Mouse (Mus musculus): ENCODE results near the gene Luc7l. TPM values are rescaled to one million over a fixed set of nuclear protein-coding genes. Genes with fewer than 3 reads are reported as not detected.
"Not testable (repeated sequence)": the region's sequence is repeated elsewhere in the genome, so short reads cannot be mapped to it uniquely, and the experiment has no call there.

The Luc7l gene
- polyA plus RNA-seq, 1 experiment from 2014 or later = 106 TPM

GRCm38 (mm10) chr17:26262384-26262783, 9.7 kb downstream of the Luc7l start:
- ATAC-seq (ENCODE audit: insufficient number of reproducible peaks, insufficient read depth, low FRiP score, low read depth) = no peak
- Histone ChIP-seq H3K27ac (ENCODE audit: low read length) (no peak overlapping the region), H3K9me3 (ENCODE audit: control insufficient read depth, low read depth, low read length) (no peaks in the 10 kb centered on the region), H3K36me3 (ENCODE audit: control insufficient read depth, insufficient read depth, low read length) (peaks cover 80% of the 10 kb centered on the region), H3K4me3 (ENCODE audit: low read depth, low read length) (no peak overlapping the region), H3K4me1 (ENCODE audit: control insufficient read depth, insufficient read depth, low read length) (no peaks in the 10 kb centered on the region), H3K9ac (replicated peaks; ENCODE audit: low read depth, low read length) (no peak overlapping the region), H3K27me3 (ENCODE audit: control insufficient read depth, insufficient read depth, low read length) (no peaks in the 10 kb centered on the region), H3K4me2 (replicated peaks; ENCODE audit: low read depth, low read length) (no peak overlapping the region)
- WGBS = 92% methylated on average over 3 of the region's 3 CpGs

GRCm38 (mm10) chr17:26268851-26269250, 16.2 kb downstream of the Luc7l start:
- Histone ChIP-seq H3K4me1 (ENCODE audit: control insufficient read depth, insufficient read depth, low read length) (no peaks in the 10 kb centered on the region), H3K27me3 (ENCODE audit: control insufficient read depth, insufficient read depth, low read length) (no peaks in the 10 kb centered on the region), H3K27ac (ENCODE audit: low read length) (no peak overlapping the region), H3K9ac (replicated peaks; ENCODE audit: low read depth, low read length) (no peak overlapping the region), H3K36me3 (ENCODE audit: control insufficient read depth, insufficient read depth, low read length) (peaks cover 73% of the 10 kb centered on the region), H3K9me3 (ENCODE audit: control insufficient read depth, low read depth, low read length) (no peaks in the 10 kb centered on the region), H3K4me3 (ENCODE audit: low read depth, low read length) (no peak overlapping the region), H3K4me2 (replicated peaks; ENCODE audit: low read depth, low read length) (no peak overlapping the region)
- ATAC-seq (ENCODE audit: insufficient number of reproducible peaks, insufficient read depth, low FRiP score, low read depth) = no peak
- 48% methylated on average over 1 of the region's 1 CpGs for WGBS

GRCm38 (mm10) chr17:26269577-26269976, 16.9 kb downstream of the Luc7l start:
- not testable (repeated sequence) for H3K9ac ChIP-seq (replicated peaks; ENCODE audit: low read depth, low read length); ATAC-seq (ENCODE audit: insufficient number of reproducible peaks, insufficient read depth, low FRiP score, low read depth); H3K4me3 ChIP-seq (ENCODE audit: low read depth, low read length); H3K4me2 ChIP-seq (replicated peaks; ENCODE audit: low read depth, low read length); H3K9me3 ChIP-seq (ENCODE audit: control insufficient read depth, low read depth, low read length); H3K4me1 ChIP-seq (ENCODE audit: control insufficient read depth, insufficient read depth, low read length); H3K27me3 ChIP-seq (ENCODE audit: control insufficient read depth, insufficient read depth, low read length); H3K27ac ChIP-seq (ENCODE audit: low read length)
- H3K36me3 ChIP-seq (ENCODE audit: control insufficient read depth, insufficient read depth, low read length) = peaks cover 67% of the 10 kb centered on the region
- 96% methylated on average over 10 of the region's 10 CpGs for WGBS

- peaks cover 65% of the 10 kb centered on the region for H3K36me3 ChIP-seq (ENCODE audit: control insufficient read depth, insufficient read depth, low read length)
- H3K4me2 ChIP-seq (replicated peaks; ENCODE audit: low read depth, low read length) = no peak overlapping the region
- H3K9me3 ChIP-seq (ENCODE audit: control insufficient read depth, low read depth, low read length) = no peaks in the 10 kb centered on the region
- H3K27me3 ChIP-seq (ENCODE audit: control insufficient read depth, insufficient read depth, low read length) = no peaks in the 10 kb centered on the region
- no peak overlapping the region for H3K4me3 ChIP-seq (ENCODE audit: low read depth, low read length)
- H3K9ac ChIP-seq (replicated peaks; ENCODE audit: low read depth, low read length) = no peak overlapping the region
- ATAC-seq (ENCODE audit: insufficient number of reproducible peaks, insufficient read depth, low FRiP score, low read depth) = no peak
- no peaks in the 10 kb centered on the region for H3K4me1 ChIP-seq (ENCODE audit: control insufficient read depth, insufficient read depth, low read length)
- no peak overlapping the region for H3K27ac ChIP-seq (ENCODE audit: low read length)
- 86% methylated on average over 3 of the region's 3 CpGs for WGBS
These were observed 19.9 kb downstream of the Luc7l start for GRCm38 (mm10) chr17:26272586-26272985.

GRCm38 (mm10) chr17:26275933-26276332, 23.2 kb downstream of the Luc7l start:
- H3K4me3 ChIP-seq (ENCODE audit: low read depth, low read length) = no peak overlapping the region
- H3K36me3 ChIP-seq (ENCODE audit: control insufficient read depth, insufficient read depth, low read length) = peaks cover 76% of the 10 kb centered on the region
- no peak overlapping the region for H3K4me2 ChIP-seq (replicated peaks; ENCODE audit: low read depth, low read length)
- no peaks in the 10 kb centered on the region for H3K27me3 ChIP-seq (ENCODE audit: control insufficient read depth, insufficient read depth, low read length)
- 86% methylated on average over 13 of the region's 13 CpGs for WGBS
- H3K9ac ChIP-seq (replicated peaks; ENCODE audit: low read depth, low read length) = no peak overlapping the region
- no peaks in the 10 kb centered on the region for H3K4me1 ChIP-seq (ENCODE audit: control insufficient read depth, insufficient read depth, low read length)
- H3K9me3 ChIP-seq (ENCODE audit: control insufficient read depth, low read depth, low read length) = no peaks in the 10 kb centered on the region
- no peak overlapping the region for H3K27ac ChIP-seq (ENCODE audit: low read length)
- ATAC-seq (ENCODE audit: insufficient number of reproducible peaks, insufficient read depth, low FRiP score, low read depth) = no peak

- Histone ChIP-seq H3K27ac (ENCODE audit: low read length) (no peak overlapping the region), H3K4me2 (replicated peaks; ENCODE audit: low read depth, low read length) (no peak overlapping the region), H3K9me3 (ENCODE audit: control insufficient read depth, low read depth, low read length) (no peaks in the 10 kb centered on the region), H3K4me3 (ENCODE audit: low read depth, low read length) (no peak overlapping the region), H3K36me3 (ENCODE audit: control insufficient read depth, insufficient read depth, low read length) (peaks cover 77% of the 10 kb centered on the region), H3K27me3 (ENCODE audit: control insufficient read depth, insufficient read depth, low read length) (no peaks in the 10 kb centered on the region), H3K9ac (replicated peaks; ENCODE audit: low read depth, low read length) (no peak overlapping the region), H3K4me1 (ENCODE audit: control insufficient read depth, insufficient read depth, low read length) (no peaks in the 10 kb centered on the region)
- 95% methylated on average over 4 of the region's 4 CpGs for WGBS
- ATAC-seq (ENCODE audit: insufficient number of reproducible peaks, insufficient read depth, low FRiP score, low read depth) = no peak
These were observed 24.0 kb downstream of the Luc7l start for GRCm38 (mm10) chr17:26276711-26277110.

GRCm38 (mm10) chr17:26286199-26286955, 33.7 kb downstream of the Luc7l start:
- H3K9me3 ChIP-seq (ENCODE audit: control insufficient read depth, low read depth, low read length) = peaks cover 2% of the 10 kb centered on the region; the same call in 1 of the 2 replicates
- WGBS = 82% methylated on average over 8 of the region's 8 CpGs
- H3K27ac ChIP-seq (ENCODE audit: low read length) = no peak overlapping the region
- no peaks in the 10 kb centered on the region for H3K4me1 ChIP-seq (ENCODE audit: control insufficient read depth, insufficient read depth, low read length)
- H3K27me3 ChIP-seq (ENCODE audit: control insufficient read depth, insufficient read depth, low read length) = no peaks in the 10 kb centered on the region
- peaks cover 57% of the 10 kb centered on the region for H3K36me3 ChIP-seq (ENCODE audit: control insufficient read depth, insufficient read depth, low read length)
- H3K4me3 ChIP-seq (ENCODE audit: low read depth, low read length) = no peak overlapping the region
- no peak overlapping the region for H3K9ac ChIP-seq (replicated peaks; ENCODE audit: low read depth, low read length)
- ATAC-seq (ENCODE audit: insufficient number of reproducible peaks, insufficient read depth, low FRiP score, low read depth) = no peak
- no peak overlapping the region for H3K4me2 ChIP-seq (replicated peaks; ENCODE audit: low read depth, low read length)

GRCm38 (mm10) chr17:26289475-26289874, 36.8 kb downstream of the Luc7l start:
- H3K4me1 ChIP-seq (ENCODE audit: control insufficient read depth, insufficient read depth, low read length) = no peaks in the 10 kb centered on the region
- no peaks in the 10 kb centered on the region for H3K27me3 ChIP-seq (ENCODE audit: control insufficient read depth, insufficient read depth, low read length)
- H3K4me3 ChIP-seq (ENCODE audit: low read depth, low read length) = no peak overlapping the region
- no peak overlapping the region for H3K9ac ChIP-seq (replicated peaks; ENCODE audit: low read depth, low read length)
- H3K9me3 ChIP-seq (ENCODE audit: control insufficient read depth, low read depth, low read length) = peaks cover 9% of the 10 kb centered on the region; the same call in 1 of the 2 replicates
- H3K27ac ChIP-seq (ENCODE audit: low read length) = no peak overlapping the region
- peaks cover 27% of the 10 kb centered on the region for H3K36me3 ChIP-seq (ENCODE audit: control insufficient read depth, insufficient read depth, low read length)
- H3K4me2 ChIP-seq (replicated peaks; ENCODE audit: low read depth, low read length) = no peak overlapping the region
- ATAC-seq (ENCODE audit: insufficient number of reproducible peaks, insufficient read depth, low FRiP score, low read depth) = no peak
- WGBS = 63% methylated on average over 4 of the region's 4 CpGs

- H3K27ac ChIP-seq (ENCODE audit: low read length); H3K36me3 ChIP-seq (ENCODE audit: control insufficient read depth, insufficient read depth, low read length); H3K4me3 ChIP-seq (ENCODE audit: low read depth, low read length); H3K9ac ChIP-seq (replicated peaks; ENCODE audit: low read depth, low read length); H3K27me3 ChIP-seq (ENCODE audit: control insufficient read depth, insufficient read depth, low read length); H3K4me1 ChIP-seq (ENCODE audit: control insufficient read depth, insufficient read depth, low read length); ATAC-seq (ENCODE audit: insufficient number of reproducible peaks, insufficient read depth, low FRiP score, low read depth); H3K4me2 ChIP-seq (replicated peaks; ENCODE audit: low read depth, low read length); H3K9me3 ChIP-seq (ENCODE audit: control insufficient read depth, low read depth, low read length): not testable (repeated sequence)
- WGBS = 92% methylated on average over 4 of the region's 4 CpGs
These were observed 45.6 kb downstream of the Luc7l start for GRCm38 (mm10) chr17:26298318-26298717.
